Comparison of ENCODE assay signal across 8 mouse cellular contexts in the genomic region with DNA sequence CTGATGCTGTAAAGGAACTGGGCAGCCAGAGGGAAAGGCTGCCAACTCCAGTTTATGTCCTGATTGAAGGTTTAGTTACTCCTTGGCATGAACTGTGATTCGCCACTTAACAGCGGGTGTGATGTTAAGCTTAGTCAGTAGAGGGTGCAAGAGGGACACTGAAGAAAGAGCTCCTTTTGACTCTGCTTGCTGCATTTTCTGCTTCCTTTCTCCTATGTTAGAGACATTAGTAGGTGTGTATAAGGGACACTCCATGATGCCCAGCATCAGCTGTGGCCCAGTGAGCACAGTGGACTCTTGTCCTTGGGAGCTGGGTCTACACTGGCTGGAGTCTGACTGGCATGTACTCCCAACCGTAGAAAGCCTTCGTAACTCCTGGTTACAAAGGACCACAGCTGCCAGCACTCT. TPM values are rescaled to one million over a fixed set of nuclear protein-coding genes. Genes with fewer than 3 reads are reported as not detected.
DNase-seq lines count a peak whose midpoint lies in the region; ATAC-seq and TF ChIP-seq lines count a peak whose summit lies in the region.

No protein-coding gene starts in this region.

- peak; percentile 90 for TF ChIP-seq CTCF in hindbrain, postnatal 0 days (IDR thresholded peaks at IDR 0.05; ENCODE audit: low read depth)
- no peak for TF ChIP-seq CTCF in thymus, adult 2 months (IDR thresholded peaks at IDR 0.05; ENCODE audit: borderline replicate concordance, control insufficient read depth, extremely low read depth, insufficient read depth, low read length, poor library complexity)

- DNase-seq in left cerebral cortex, adult 11 months (ENCODE audit: low spot score) = peak; percentile 58
- no peak for DNase-seq in left cerebral cortex, adult 8-10 months (ENCODE audit: low spot score in 2 of 2)
- peak; percentile 69 for DNase-seq in adrenal gland, postnatal 10 days
- peak; percentile 85 for DNase-seq in forebrain, embryonic 14.5 days (ENCODE audit: low spot score)
- peak; percentile 84 for DNase-seq in hindbrain, postnatal 0 days (ENCODE audit: low spot score)
- DNase-seq in left cerebral cortex, adult 18-20 months (ENCODE audit: low spot score in 2 of 2) = peak; percentile 63 to 69
- peak; percentile 56 for DNase-seq in thymus, adult 2 months

- 74% methylated on average over 4 of the region's 4 CpGs for whole genome bisulfite sequencing in forebrain, embryonic 14.5 days
- 50% methylated on average over 4 of the region's 4 CpGs for WGBS in hindbrain, postnatal 0 days
- WGBS in thymus, adult 2 months = 78% methylated on average over 4 of the region's 4 CpGs

- H3K4me1 ChIP-seq in forebrain, embryonic 14.5 days (ENCODE audit: control insufficient read depth, insufficient read depth, low read length) = 0 out of 2 replicates have a peak, but pooled peaks cover 3% of the 10 kb centered on the region
- no peaks in the 10 kb centered on the region; the same call in 1 of the 2 replicates for H3K4me1 ChIP-seq in hindbrain, postnatal 0 days (ENCODE audit: insufficient read depth, low read length)
- H3K4me1 ChIP-seq in thymus, adult 2 months (replicated peaks; ENCODE audit: control insufficient read depth, insufficient read depth, low read length) = no peaks in the 10 kb centered on the region; the same call in 1 of the 2 replicates

- no peak overlapping the region for H3K27ac ChIP-seq in forebrain, embryonic 14.5 days (ENCODE audit: low read depth, low read length)
- no peak overlapping the region for H3K27ac ChIP-seq in hindbrain, postnatal 0 days
- H3K27ac ChIP-seq in thymus, adult 2 months (ENCODE audit: control insufficient read depth, insufficient read depth, low read length) = no peak overlapping the region

- 0 out of 2 replicates have a peak, but pooled peaks have one; percentile 57 for ATAC-seq in forebrain, embryonic 14.5 days
- peak; percentile 69 for ATAC-seq in hindbrain, postnatal 0 days
- ATAC-seq in monocyte, adult 5-6 weeks (replicated peaks; ENCODE audit: insufficient number of reproducible peaks, low FRiP score, low TSS enrichment, poor library complexity, severe bottlenecking) = 0 out of 2 replicates have a peak, but pooled peaks have one; percentile 31

- TF ChIP-seq POLR2A in thymus, adult 2 months (IDR thresholded peaks at IDR 0.05; ENCODE audit: control insufficient read depth, extremely low read depth, insufficient read depth, low read length, poor library complexity) = no peak

- H3K36me3 ChIP-seq in forebrain, embryonic 14.5 days (ENCODE audit: control insufficient read depth, insufficient read depth, low read length) = peaks cover 39% of the 10 kb centered on the region
- H3K36me3 ChIP-seq in hindbrain, postnatal 0 days (ENCODE audit: insufficient read depth, low read length) = peaks cover 17% of the 10 kb centered on the region; the same call in 1 of the 2 replicates
- no peaks in the 10 kb centered on the region for H3K36me3 ChIP-seq in thymus, adult 2 months (ENCODE audit: control insufficient read depth, insufficient read depth, low read length)

- H3K4me2 ChIP-seq in forebrain, embryonic 14.5 days (ENCODE audit: low read length) = no peak overlapping the region
- H3K4me2 ChIP-seq in hindbrain, postnatal 0 days (ENCODE audit: low read depth, low read length) = no peak overlapping the region

- no peaks in the 10 kb centered on the region for H3K9me3 ChIP-seq in forebrain, embryonic 14.5 days (replicated peaks; ENCODE audit: control insufficient read depth, low read length)
- H3K9me3 ChIP-seq in hindbrain, postnatal 0 days (ENCODE audit: low read length) = no peaks in the 10 kb centered on the region

- H3K4me3 ChIP-seq in forebrain, embryonic 14.5 days (ENCODE audit: low read depth, low read length) = no peak overlapping the region
- H3K4me3 ChIP-seq in hindbrain, postnatal 0 days (ENCODE audit: low read length) = no peak overlapping the region
- H3K4me3 ChIP-seq in thymus, adult 2 months (ENCODE audit: control insufficient read depth, insufficient read depth, low read length) = no peak overlapping the region

- H3K9ac ChIP-seq in forebrain, embryonic 14.5 days (ENCODE audit: low read length) = no peak overlapping the region; the same call in 1 of the 2 replicates
- H3K9ac ChIP-seq in hindbrain, postnatal 0 days (replicated peaks; ENCODE audit: low read length) = no peak overlapping the region

- H3K27me3 ChIP-seq in forebrain, embryonic 14.5 days (replicated peaks; ENCODE audit: control insufficient read depth, insufficient read depth, low read length) = no peaks in the 10 kb centered on the region
- H3K27me3 ChIP-seq in hindbrain, postnatal 0 days (ENCODE audit: insufficient read depth, low read length) = no peaks in the 10 kb centered on the region
- no peaks in the 10 kb centered on the region for H3K27me3 ChIP-seq in thymus, adult 2 months (ENCODE audit: control insufficient read depth, insufficient read depth, low read length)

RNA-seq across cellular contexts. Expression of gene Zfp568, which starts 29.2 kb away (rescaled TPM):
- total RNA-seq in left cerebral cortex, adult 8-10 months (2022) = 1 to 10 TPM; 4.0 to 6.8 (median 4.9) TPM
- 10 to 100 TPM; 17.0 to 19.8 TPM for total RNA-seq in adrenal gland, postnatal 10 days (2021)
- polyA plus RNA-seq in forebrain, embryonic 14.5 days (2014; fragmentation: Nextera tagmentation; extraction: Ambion mirVana) = 2.9 and 4.3 TPM in 2 replicates
- 6.4 and 6.7 TPM in 2 replicates for total RNA-seq in hindbrain, postnatal 0 days (2014; rRNA removed)
- polyA plus RNA-seq in hindbrain, postnatal 0 days (2015; fragmentation: Nextera tagmentation; extraction: Ambion mirVana) = 2.8 and 3.5 TPM in 2 replicates
- 1 to 10 TPM; 4.5 to 4.7 TPM for total RNA-seq in left cerebral cortex, adult 18-20 months (2021)
- 25.8 to 32.8 TPM (median 32.4 TPM) in 3 replicates for total RNA-seq in monocyte, adult 5-6 weeks (2017)
- polyA plus RNA-seq in thymus, adult 2 months (2012; rRNA removed) = 4.4 and 4.6 TPM in 2 replicates

RNA-seq across cellular contexts. Expression of gene Zfp14, which starts 38.2 kb away (rescaled TPM):
- 10 to 100 TPM in 2 of 4 experiments, 1 to 10 TPM in 2; 7.5 to 10.8 (median 9.9) TPM for total RNA-seq in left cerebral cortex, adult 8-10 months (2022)
- total RNA-seq in adrenal gland, postnatal 10 days (2021) = 1 to 10 TPM; 2.3 to 2.8 TPM
- polyA plus RNA-seq in forebrain, embryonic 14.5 days (2014; fragmentation: Nextera tagmentation; extraction: Ambion mirVana) = 14.3 and 17.1 TPM in 2 replicates
- 8.4 and 10.1 TPM in 2 replicates for total RNA-seq in hindbrain, postnatal 0 days (2014; rRNA removed)
- 5.9 and 6.7 TPM in 2 replicates for polyA plus RNA-seq in hindbrain, postnatal 0 days (2015; fragmentation: Nextera tagmentation; extraction: Ambion mirVana)
- 1 to 10 TPM; 7.6 to 7.7 TPM for total RNA-seq in left cerebral cortex, adult 18-20 months (2021)
- total RNA-seq in monocyte, adult 5-6 weeks (2017) = 0.85 to 3.6 TPM (median 1.7 TPM) in 3 replicates
- 2.2 and 3.3 TPM in 2 replicates for polyA plus RNA-seq in thymus, adult 2 months (2012; rRNA removed)

RNA-seq across cellular contexts. Expression of gene Zfp74, which starts 59.1 kb away (rescaled TPM):
- 10 to 100 TPM; 16.6 to 17.9 (median 17.6) TPM for total RNA-seq in left cerebral cortex, adult 8-10 months (2022)
- total RNA-seq in adrenal gland, postnatal 10 days (2021) = 10 to 100 TPM in 1 of 2 experiments, 1 to 10 TPM in 1; 7.3 to 11.4 TPM
- polyA plus RNA-seq in forebrain, embryonic 14.5 days (2014; fragmentation: Nextera tagmentation; extraction: Ambion mirVana) = 9.2 and 15.7 TPM in 2 replicates
- 7.9 and 10.1 TPM in 2 replicates for total RNA-seq in hindbrain, postnatal 0 days (2014; rRNA removed)
- 13.1 and 14.6 TPM in 2 replicates for polyA plus RNA-seq in hindbrain, postnatal 0 days (2015; fragmentation: Nextera tagmentation; extraction: Ambion mirVana)
- total RNA-seq in left cerebral cortex, adult 18-20 months (2021) = 10 to 100 TPM; 14.9 to 18.5 TPM
- total RNA-seq in monocyte, adult 5-6 weeks (2017) = 2.3 to 8.2 TPM (median 3.1 TPM) in 3 replicates
- 11.8 and 12.3 TPM in 2 replicates for polyA plus RNA-seq in thymus, adult 2 months (2012; rRNA removed)

RNA-seq across cellular contexts. Expression of gene Zfp82, which starts 59.7 kb away (rescaled TPM):
- 1 to 10 TPM; 5.7 to 6.5 (median 5.7) TPM for total RNA-seq in left cerebral cortex, adult 8-10 months (2022)
- 1 to 10 TPM; 1.4 to 2.2 TPM for total RNA-seq in adrenal gland, postnatal 10 days (2021)
- 13.6 and 13.8 TPM in 2 replicates for polyA plus RNA-seq in forebrain, embryonic 14.5 days (2014; fragmentation: Nextera tagmentation; extraction: Ambion mirVana)
- total RNA-seq in hindbrain, postnatal 0 days (2014; rRNA removed) = 2.8 and 5.4 TPM in 2 replicates
- 4.0 and 4.2 TPM in 2 replicates for polyA plus RNA-seq in hindbrain, postnatal 0 days (2015; fragmentation: Nextera tagmentation; extraction: Ambion mirVana)
- total RNA-seq in left cerebral cortex, adult 18-20 months (2021) = 1 to 10 TPM; 4.1 to 6.0 TPM
- total RNA-seq in monocyte, adult 5-6 weeks (2017) = 3.8 to 9.1 TPM (median 4.3 TPM) in 3 replicates
- 1.5 and 1.7 TPM in 2 replicates for polyA plus RNA-seq in thymus, adult 2 months (2012; rRNA removed)

Comparison
In these comparisons a context has a peak if more than half of its experiments do, and no peak if none do; other contexts are left out.
1. DNase-seq: peak in left cerebral cortex, adult 11 months (single experiment), adrenal gland, postnatal 10 days (single experiment), forebrain, embryonic 14.5 days (single experiment), hindbrain, postnatal 0 days (single experiment), left cerebral cortex, adult 18-20 months (2 of 2) and thymus, adult 2 months (single experiment); none in left cerebral cortex, adult 8-10 months (0 of 2).
2. Peak in every context shown above with its lines, with median percentiles within 50 percentile points of each other: ATAC-seq.